Mouse (Mus musculus): ENCODE results near the gene Kif6.

- TF ChIP-seq CTCF (IDR thresholded peaks at IDR 0.05; ENCODE audit: insufficient read depth, low read depth, low read length) (no peak), POLR2A (IDR thresholded peaks at IDR 0.05; ENCODE audit: insufficient read depth, low read depth, low read length) (no peak)
These were observed 270.1 kb downstream of the Kif6 start for GRCm38 (mm10) chr17:49885035-49885434.
